Mouse (Mus musculus): ENCODE measurements around the gene Zfp639. TPM values are rescaled to one million over a fixed set of nuclear protein-coding genes. Genes with fewer than 3 reads are reported as not detected.

Gene Zfp639
- polyA plus RNA-seq, 2 experiments, result 18.5 to 20.4 TPM

DNA sequence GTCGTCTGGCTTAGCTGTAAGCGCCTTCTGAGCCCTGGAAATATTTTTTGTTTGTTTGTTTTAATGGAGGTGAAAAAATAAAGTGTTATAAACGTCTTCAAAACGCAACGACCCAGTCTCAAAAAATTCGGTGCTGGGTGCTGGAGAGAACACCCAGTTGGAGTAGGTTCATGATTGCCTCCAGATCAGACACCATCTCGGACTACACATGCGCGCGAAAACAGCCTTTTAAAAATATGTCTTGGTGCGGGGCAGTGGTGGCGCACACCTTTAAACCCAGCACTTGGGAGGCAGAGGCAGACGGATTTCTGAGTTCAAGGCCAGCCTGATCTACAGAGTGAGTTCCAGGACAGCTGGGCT lies 1.1 kb downstream of the Zfp639 start:
- WGBS (ENCODE audit: insufficient replicate concordance), result 2% methylated on average over 13 of the region's 13 CpGs
- peaks cover 24 to 28% of the 10 kb centered on the region in 2 experiments for H3K4me1 ChIP-seq (replicated peaks; ENCODE audit: control insufficient read depth in 2 of 2, insufficient read depth in 2 of 2, low read length in 1 of 2)

DNA sequence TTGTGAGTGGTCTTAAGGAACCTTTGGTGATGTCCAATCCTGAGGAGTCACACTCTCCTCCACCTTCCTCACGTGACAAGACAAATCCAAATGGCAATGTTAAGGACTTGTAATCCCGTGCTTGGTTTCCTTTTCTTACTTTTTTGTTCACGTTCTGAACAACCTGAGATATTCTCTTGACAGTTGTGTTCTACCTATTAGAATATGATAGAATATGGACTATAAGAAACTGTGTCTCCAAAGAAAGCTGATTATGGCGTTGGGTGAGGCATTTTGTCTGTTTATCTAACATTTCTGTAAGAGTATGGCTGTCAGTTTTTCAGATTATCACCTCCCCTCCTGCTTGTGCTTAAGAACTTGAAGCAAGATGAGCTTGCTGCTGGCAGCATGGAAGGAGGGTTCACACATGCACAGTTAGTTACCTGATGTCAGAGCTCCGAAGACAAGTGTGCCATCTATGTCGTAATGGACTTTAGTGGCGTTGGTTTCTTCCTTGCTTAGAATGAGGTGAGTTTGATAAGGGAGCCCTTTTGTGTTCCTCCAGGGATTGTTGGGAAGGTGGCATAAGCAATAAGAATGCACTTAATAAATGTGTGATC lies 2.7 kb downstream of the Zfp639 start:
- H3K9me3 ChIP-seq (ENCODE audit: control insufficient read depth, low read length), result no peaks in the 10 kb centered on the region
- peaks cover 18% of the 10 kb centered on the region for H3K36me3 ChIP-seq (replicated peaks; ENCODE audit: control insufficient read depth, insufficient read depth, low read depth)
- no peaks in the 10 kb centered on the region for H3K27me3 ChIP-seq (ENCODE audit: control insufficient read depth, insufficient read depth, low read length)
- H3K9ac ChIP-seq (replicated peaks), result peak overlapping the region; percentile 60
- TF ChIP-seq EP300 (IDR thresholded peaks at IDR 0.05; ENCODE audit: low read depth) (no peak), CTCF (IDR thresholded peaks at IDR 0.05; ENCODE audit: low read depth) (no peak)
- peak overlapping the region; percentile 35 to 48 for H3K4me3 ChIP-seq (ENCODE audit: insufficient read depth in 1 of 2, low read depth in 2 of 2, low read length in 2 of 2)
- H3K4me2 ChIP-seq (ENCODE audit: low read depth), result peak overlapping the region; percentile 89
- DNase-seq (ENCODE audit: low read depth in 3 of 3, low spot score in 3 of 3), result peak in 2 of 3 experiments; percentile 35 to 41
- H3K4me1 ChIP-seq (replicated peaks; ENCODE audit: control insufficient read depth in 2 of 2, insufficient read depth in 2 of 2, low read length in 1 of 2), result peaks cover 24 to 28% of the 10 kb centered on the region in 2 experiments
- ATAC-seq (ENCODE audit: insufficient read depth), result no peak
- WGBS (ENCODE audit: insufficient replicate concordance), result 30% methylated on average over 7 of the region's 7 CpGs
- peak overlapping the region; percentile 70 for H3K27ac ChIP-seq

More for the DNA sequence above, 1.1 kb downstream of the Zfp639 start:
- Histone ChIP-seq H3K9me3 (ENCODE audit: control insufficient read depth, low read length) (no peaks in the 10 kb centered on the region), H3K4me2 (ENCODE audit: low read depth) (peak overlapping the region; percentile 89), H3K9ac (replicated peaks) (peak overlapping the region; percentile 90), H3K36me3 (replicated peaks; ENCODE audit: control insufficient read depth, insufficient read depth, low read depth) (peaks cover 4% of the 10 kb centered on the region), H3K27me3 (ENCODE audit: control insufficient read depth, insufficient read depth, low read length) (no peaks in the 10 kb centered on the region), H3K4me3 (ENCODE audit: insufficient read depth in 1 of 2, low read depth in 2 of 2, low read length in 2 of 2) (peak overlapping the region; percentile 86 to 90), H3K27ac (peak overlapping the region; percentile 70)
- no peak for ATAC-seq (ENCODE audit: insufficient read depth)
- DNase-seq (ENCODE audit: low read depth in 3 of 3, low spot score in 3 of 3), result no peak
- TF ChIP-seq CTCF (IDR thresholded peaks at IDR 0.05; ENCODE audit: low read depth) (no peak), EP300 (IDR thresholded peaks at IDR 0.05; ENCODE audit: low read depth) (peak; percentile 4; the same call in 1 of the 2 replicates)

DNA sequence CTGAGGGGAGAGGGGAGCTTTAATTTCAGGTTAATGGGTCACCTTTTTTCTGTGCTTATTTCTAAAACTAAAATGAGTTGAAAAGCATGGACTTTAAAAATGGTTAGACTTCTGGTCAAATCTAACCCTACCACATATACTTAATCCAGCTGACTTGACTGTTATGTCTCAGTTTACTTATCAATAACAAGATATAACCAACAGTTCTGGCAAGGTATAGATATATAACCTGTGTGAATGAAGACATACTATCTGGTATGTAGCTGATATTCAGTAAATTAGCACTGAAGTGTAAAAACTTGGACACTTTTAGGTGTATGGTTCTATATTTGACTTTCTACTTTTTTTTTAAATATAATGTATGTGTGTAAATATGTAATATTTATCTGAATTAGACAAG lies 3.5 kb downstream of the Zfp639 start:
- peaks cover 24 to 28% of the 10 kb centered on the region in 2 experiments for H3K4me1 ChIP-seq (replicated peaks; ENCODE audit: control insufficient read depth in 2 of 2, insufficient read depth in 2 of 2, low read length in 1 of 2)
- H3K27ac ChIP-seq, result peak overlapping the region; percentile 70
- no peak for DNase-seq (ENCODE audit: low read depth in 3 of 3, low spot score in 3 of 3)
- peak overlapping the region; percentile 89 for H3K4me2 ChIP-seq (ENCODE audit: low read depth)
- no peaks in the 10 kb centered on the region for H3K27me3 ChIP-seq (ENCODE audit: control insufficient read depth, insufficient read depth, low read length)
- no peaks in the 10 kb centered on the region for H3K9me3 ChIP-seq (ENCODE audit: control insufficient read depth, low read length)
- TF ChIP-seq CTCF (IDR thresholded peaks at IDR 0.05; ENCODE audit: low read depth) (no peak), EP300 (IDR thresholded peaks at IDR 0.05; ENCODE audit: low read depth) (peak; percentile 75)
- peaks cover 24% of the 10 kb centered on the region for H3K36me3 ChIP-seq (replicated peaks; ENCODE audit: control insufficient read depth, insufficient read depth, low read depth)
- H3K9ac ChIP-seq (replicated peaks), result peak overlapping the region; percentile 60
- no peak for ATAC-seq (ENCODE audit: insufficient read depth)
- H3K4me3 ChIP-seq (ENCODE audit: insufficient read depth in 1 of 2, low read depth in 2 of 2, low read length in 2 of 2), result peak overlapping the region; percentile 35 to 37; a peak in 3 of 4 replicates

DNA sequence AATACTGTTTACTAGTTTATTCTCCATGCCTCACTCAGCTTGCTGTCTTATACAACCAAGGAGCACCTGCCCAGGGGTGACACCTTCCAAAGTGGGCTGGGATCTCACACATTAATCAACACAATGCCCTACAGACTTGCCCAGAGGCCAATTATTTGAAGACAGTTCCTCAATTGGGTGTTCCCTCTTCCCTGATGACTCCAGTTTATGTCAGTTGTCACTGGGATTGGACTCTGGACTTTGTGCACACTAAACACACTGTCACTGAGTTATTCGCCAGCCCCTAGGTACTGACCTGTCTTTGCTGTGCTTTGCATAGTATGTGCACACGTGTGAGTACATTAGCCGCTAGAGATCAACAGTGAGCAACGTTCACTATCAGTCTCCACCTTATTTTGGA lies 17.1 kb downstream of the Zfp639 start:
- WGBS (ENCODE audit: insufficient replicate concordance), result 76% methylated on average over 4 of the region's 4 CpGs
- ATAC-seq (ENCODE audit: insufficient read depth) (no peak), DNase-seq (ENCODE audit: low read depth in 3 of 3, low spot score in 3 of 3) (no peak)
- H3K4me3 ChIP-seq (ENCODE audit: insufficient read depth in 1 of 2, low read depth in 2 of 2, low read length in 2 of 2), result no peak overlapping the region
- no peak for TF ChIP-seq CTCF (IDR thresholded peaks at IDR 0.05; ENCODE audit: low read depth)
- no peak for TF ChIP-seq EP300 (IDR thresholded peaks at IDR 0.05; ENCODE audit: low read depth)
- H3K9ac ChIP-seq (replicated peaks), result no peak overlapping the region
- H3K36me3 ChIP-seq (replicated peaks; ENCODE audit: control insufficient read depth, insufficient read depth, low read depth), result peaks cover 8% of the 10 kb centered on the region
- peaks cover 4 to 9% of the 10 kb centered on the region in 2 experiments for H3K4me1 ChIP-seq (replicated peaks; ENCODE audit: control insufficient read depth in 2 of 2, insufficient read depth in 2 of 2, low read length in 1 of 2)
- H3K27me3 ChIP-seq (ENCODE audit: control insufficient read depth, insufficient read depth, low read length), result no peaks in the 10 kb centered on the region
- no peaks in the 10 kb centered on the region; the same call in 1 of the 2 replicates for H3K9me3 ChIP-seq (ENCODE audit: control insufficient read depth, low read length)
- no peak overlapping the region for H3K27ac ChIP-seq
- H3K4me2 ChIP-seq (ENCODE audit: low read depth), result no peak overlapping the region

DNA sequence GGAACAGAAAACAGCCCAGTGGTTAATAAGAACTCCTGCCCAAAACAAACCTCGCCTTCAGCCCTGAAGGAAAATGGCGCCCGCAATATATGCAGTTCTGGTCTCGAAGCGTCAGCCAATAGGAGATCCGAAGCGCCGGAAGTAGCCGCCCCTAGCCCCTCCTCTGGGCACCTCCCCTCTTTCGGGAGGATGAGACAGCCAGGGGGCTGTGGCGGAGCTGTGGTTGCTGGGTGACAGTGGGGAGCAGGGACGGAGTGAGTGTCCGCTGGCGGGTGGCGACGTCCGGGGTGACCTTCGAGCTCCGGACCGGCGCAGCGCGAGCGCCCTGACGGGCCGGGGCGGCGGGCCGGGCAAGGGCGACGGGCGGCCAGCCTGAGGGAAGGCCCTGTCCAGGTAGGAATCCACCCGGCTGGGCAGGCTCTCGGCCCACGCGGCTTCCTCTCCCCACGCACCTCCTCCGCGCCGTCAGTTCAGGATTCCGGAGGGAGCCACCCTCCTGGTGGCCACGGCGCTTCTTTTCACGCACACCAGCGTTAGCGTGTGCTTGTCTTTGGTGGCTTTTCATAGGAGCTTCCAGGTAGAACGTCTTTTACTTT lies 19.3 kb downstream of the Zfp639 start, which contains the start of gene Mfn1:
TSS of gene Mfn1 (plus strand) at position 163 of the 596 bp plus-strand sequence.
- Histone ChIP-seq H3K4me3 (ENCODE audit: insufficient read depth in 1 of 2, low read depth in 2 of 2, low read length in 2 of 2) (peak within 1 kb of the TSS; percentile 81 to 91), H3K4me2 (ENCODE audit: low read depth) (peak within 1 kb of the TSS; percentile 78), H3K27me3 (ENCODE audit: control insufficient read depth, insufficient read depth, low read length) (no peaks in the 10 kb centered on the region), H3K4me1 (replicated peaks; ENCODE audit: control insufficient read depth in 2 of 2, insufficient read depth in 2 of 2, low read length in 1 of 2) (peaks cover 4 to 9% of the 10 kb centered on the region in 2 experiments), H3K27ac (peak within 1 kb of the TSS; percentile 73), H3K9ac (replicated peaks) (peak within 1 kb of the TSS; percentile 91), H3K36me3 (replicated peaks; ENCODE audit: control insufficient read depth, insufficient read depth, low read depth) (no peaks in the 10 kb centered on the region; the same call in none of the 2 replicates), H3K9me3 (ENCODE audit: control insufficient read depth, low read length) (no peaks in the 10 kb centered on the region; the same call in 1 of the 2 replicates)
- ATAC-seq (ENCODE audit: insufficient read depth), result peak; percentile 99
- TF ChIP-seq CTCF (IDR thresholded peaks at IDR 0.05; ENCODE audit: low read depth) (peak; percentile 22), EP300 (IDR thresholded peaks at IDR 0.05; ENCODE audit: low read depth) (no peak)
- DNase-seq (ENCODE audit: low read depth in 3 of 3, low spot score in 3 of 3), result peak; percentile 89 to 91 (median 90)
- WGBS (ENCODE audit: insufficient replicate concordance), result under 1% methylated on average over 47 of the region's 47 CpGs
